Mouse (Mus musculus): Measurements from ENCODE around the gene Stk36. TPM values are rescaled to one million over a fixed set of nuclear protein-coding genes. Genes with fewer than 3 reads are reported as not detected.

Stk36 gene
- 8.3 and 10.9 TPM in 2 replicates for total RNA-seq (2014; rRNA removed)
- 9.4 and 9.6 TPM in 2 replicates for polyA plus RNA-seq (2015; fragmentation: Nextera tagmentation; extraction: Ambion mirVana)

- peak within 1 kb of the TSS; percentile 60 for H3K4me3 ChIP-seq (ENCODE audit: low read length)
- peak; percentile 94 for DNase-seq (ENCODE audit: low spot score)
- no peaks in the 10 kb centered on the region for H3K27me3 ChIP-seq (ENCODE audit: insufficient read depth, low read length)
- H3K4me2 ChIP-seq (ENCODE audit: low read depth, low read length) = peak within 1 kb of the TSS; percentile 93
- H3K9me3 ChIP-seq (ENCODE audit: low read length) = no peaks in the 10 kb centered on the region
- H3K27ac ChIP-seq = peak within 1 kb of the TSS; percentile 77
- ATAC-seq = peak; percentile 92
- peak within 1 kb of the TSS; percentile 70 for H3K9ac ChIP-seq (replicated peaks; ENCODE audit: low read length)
- TF ChIP-seq CTCF (IDR thresholded peaks at IDR 0.05; ENCODE audit: low read depth) = no peak
- WGBS = 10% methylated on average over 25 of the region's 25 CpGs
- H3K36me3 ChIP-seq (ENCODE audit: insufficient read depth, low read length) = peaks cover 8% of the 10 kb centered on the region; the same call in 1 of the 2 replicates
- peaks cover 15% of the 10 kb centered on the region for H3K4me1 ChIP-seq (ENCODE audit: insufficient read depth, low read length)
Observed at GRCm38 (mm10) chr1:74601267-74601962, at the start of gene Stk36, which contains the start of gene Rnf25. Gene Stk36, plus strand, starts transcription at chr1:74601445. Gene Rnf25, minus strand, starts transcription at chr1:74601397.

DNA sequence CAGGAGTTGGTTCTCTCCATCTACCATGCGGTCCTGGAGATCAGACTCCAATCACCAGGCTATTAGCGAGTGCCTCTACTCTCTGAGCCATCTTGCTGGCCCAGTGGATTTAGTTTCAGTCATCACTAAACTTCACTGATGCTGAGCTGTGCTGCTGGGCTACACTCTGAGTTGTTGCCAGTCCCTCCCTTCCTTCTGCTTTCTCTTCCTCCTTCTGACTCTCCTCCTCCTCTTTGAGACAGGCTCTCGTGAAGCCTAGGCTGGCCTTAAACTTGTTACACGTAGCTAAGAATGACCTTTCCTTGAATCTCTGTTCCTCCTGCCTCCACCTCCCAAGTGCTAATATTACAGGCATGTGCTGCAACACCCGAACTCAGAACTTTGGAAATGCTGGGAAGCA is 42.2 kb upstream of the Stk36 start:
- Histone ChIP-seq H3K4me2 (ENCODE audit: low read depth, low read length) (no peak overlapping the region), H3K9ac (replicated peaks; ENCODE audit: low read length) (no peak overlapping the region), H3K9me3 (ENCODE audit: low read length) (no peaks in the 10 kb centered on the region), H3K27ac (no peak overlapping the region), H3K27me3 (ENCODE audit: insufficient read depth, low read length) (no peaks in the 10 kb centered on the region), H3K36me3 (ENCODE audit: insufficient read depth, low read length) (peaks cover under 1% of the 10 kb centered on the region; the same call in 1 of the 2 replicates), H3K4me3 (ENCODE audit: low read length) (no peak overlapping the region), H3K4me1 (ENCODE audit: insufficient read depth, low read length) (no peaks in the 10 kb centered on the region)
- DNase-seq (ENCODE audit: low spot score) = no peak
- ATAC-seq = no peak
- TF ChIP-seq CTCF (IDR thresholded peaks at IDR 0.05; ENCODE audit: low read depth) = no peak
- 90% methylated on average over 5 of the region's 5 CpGs for WGBS

- no peaks in the 10 kb centered on the region for H3K4me1 ChIP-seq (ENCODE audit: insufficient read depth, low read length)
- H3K27ac ChIP-seq = no peak overlapping the region
- no peaks in the 10 kb centered on the region for H3K27me3 ChIP-seq (ENCODE audit: insufficient read depth, low read length)
- DNase-seq (ENCODE audit: low spot score) (no peak), ATAC-seq (no peak)
- H3K4me3 ChIP-seq (ENCODE audit: low read length) = no peak overlapping the region
- peaks cover 59% of the 10 kb centered on the region for H3K36me3 ChIP-seq (ENCODE audit: insufficient read depth, low read length)
- H3K4me2 ChIP-seq (ENCODE audit: low read depth, low read length) = no peak overlapping the region
- 48% methylated on average over 6 of the region's 6 CpGs for WGBS
- TF ChIP-seq CTCF (IDR thresholded peaks at IDR 0.05; ENCODE audit: low read depth) = no peak
- no peak overlapping the region for H3K9ac ChIP-seq (replicated peaks; ENCODE audit: low read length)
- no peaks in the 10 kb centered on the region for H3K9me3 ChIP-seq (ENCODE audit: low read length)
Observed at GRCm38 (mm10) chr1:74565834-74566233, 35.4 kb upstream of the Stk36 start.

DNA sequence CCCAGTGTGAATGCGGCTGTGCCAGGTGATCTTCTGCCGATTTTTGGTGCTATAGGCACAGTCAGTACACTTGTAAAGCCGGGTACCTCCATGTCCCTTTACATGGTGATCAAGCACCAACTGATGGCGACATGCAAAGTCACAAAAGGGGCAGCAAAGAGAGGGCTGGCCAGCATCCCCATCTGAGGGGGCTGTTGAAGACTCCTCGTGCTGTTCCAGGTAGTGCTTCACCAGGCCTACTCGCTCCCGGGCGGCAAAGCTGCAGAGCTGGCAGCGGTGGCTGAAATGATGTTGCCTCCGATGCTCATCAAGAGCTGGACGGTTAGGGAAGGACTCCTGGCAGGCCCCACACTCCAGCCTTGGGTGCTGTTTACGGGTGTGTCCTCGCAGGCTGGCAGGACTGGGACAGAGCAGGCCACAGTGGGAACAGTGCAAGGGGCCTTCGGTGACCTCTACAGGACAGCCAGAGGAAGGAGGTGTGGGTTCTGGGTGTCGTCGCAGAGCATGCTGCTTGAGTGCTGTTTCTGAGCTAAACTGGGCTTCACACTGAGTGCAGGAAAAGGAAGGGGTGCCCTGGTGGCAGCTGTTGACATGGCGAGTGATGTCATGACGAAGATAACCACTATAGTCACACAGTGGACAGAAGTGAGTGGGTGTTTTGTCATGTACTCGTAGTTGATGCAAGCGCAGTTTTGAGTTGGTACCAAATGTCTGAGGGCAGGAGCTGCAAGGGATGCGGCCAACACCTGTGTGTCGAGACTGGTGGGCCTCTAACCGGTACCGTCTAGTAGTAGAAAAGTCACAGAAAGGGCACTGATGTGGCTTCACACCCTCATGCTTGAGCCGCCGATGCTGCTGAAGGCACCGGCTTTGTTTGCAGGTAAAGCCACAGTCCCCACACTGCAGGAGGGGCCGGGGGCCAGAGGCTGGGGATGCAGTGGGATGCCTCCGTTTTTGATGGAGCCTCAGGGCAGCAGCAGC is 31.2 kb upstream of the Stk36 start:
- H3K36me3 ChIP-seq (ENCODE audit: insufficient read depth, low read length) = peaks cover 89% of the 10 kb centered on the region
- H3K4me2 ChIP-seq (ENCODE audit: low read depth, low read length) = no peak overlapping the region
- no peak overlapping the region for H3K4me3 ChIP-seq (ENCODE audit: low read length)
- no peak overlapping the region for H3K9ac ChIP-seq (replicated peaks; ENCODE audit: low read length)
- no peak overlapping the region for H3K27ac ChIP-seq
- no peak for DNase-seq (ENCODE audit: low spot score)
- WGBS = 92% methylated on average over 29 of the region's 29 CpGs
- H3K9me3 ChIP-seq (ENCODE audit: low read length) = no peaks in the 10 kb centered on the region
- no peaks in the 10 kb centered on the region for H3K4me1 ChIP-seq (ENCODE audit: insufficient read depth, low read length)
- TF ChIP-seq CTCF (IDR thresholded peaks at IDR 0.05; ENCODE audit: low read depth) = peak; percentile 31
- no peaks in the 10 kb centered on the region for H3K27me3 ChIP-seq (ENCODE audit: insufficient read depth, low read length)
- no peak for ATAC-seq

GRCm38 (mm10) chr1:74582621-74583020 is 18.6 kb upstream of the Stk36 start:
- 77% methylated on average over 3 of the region's 3 CpGs for WGBS
- no peaks in the 10 kb centered on the region for H3K9me3 ChIP-seq (ENCODE audit: low read length)
- TF ChIP-seq CTCF (IDR thresholded peaks at IDR 0.05; ENCODE audit: low read depth) = no peak
- H3K4me3 ChIP-seq (ENCODE audit: low read length) = no peak overlapping the region
- no peaks in the 10 kb centered on the region for H3K27me3 ChIP-seq (ENCODE audit: insufficient read depth, low read length)
- H3K4me2 ChIP-seq (ENCODE audit: low read depth, low read length) = no peak overlapping the region
- H3K27ac ChIP-seq = no peak overlapping the region
- ATAC-seq = no peak
- H3K9ac ChIP-seq (replicated peaks; ENCODE audit: low read length) = no peak overlapping the region
- no peak for DNase-seq (ENCODE audit: low spot score)
- H3K4me1 ChIP-seq (ENCODE audit: insufficient read depth, low read length) = peaks cover 7% of the 10 kb centered on the region; the same call in 1 of the 2 replicates
- H3K36me3 ChIP-seq (ENCODE audit: insufficient read depth, low read length) = peaks cover 26% of the 10 kb centered on the region; the same call in 1 of the 2 replicates

DNA sequence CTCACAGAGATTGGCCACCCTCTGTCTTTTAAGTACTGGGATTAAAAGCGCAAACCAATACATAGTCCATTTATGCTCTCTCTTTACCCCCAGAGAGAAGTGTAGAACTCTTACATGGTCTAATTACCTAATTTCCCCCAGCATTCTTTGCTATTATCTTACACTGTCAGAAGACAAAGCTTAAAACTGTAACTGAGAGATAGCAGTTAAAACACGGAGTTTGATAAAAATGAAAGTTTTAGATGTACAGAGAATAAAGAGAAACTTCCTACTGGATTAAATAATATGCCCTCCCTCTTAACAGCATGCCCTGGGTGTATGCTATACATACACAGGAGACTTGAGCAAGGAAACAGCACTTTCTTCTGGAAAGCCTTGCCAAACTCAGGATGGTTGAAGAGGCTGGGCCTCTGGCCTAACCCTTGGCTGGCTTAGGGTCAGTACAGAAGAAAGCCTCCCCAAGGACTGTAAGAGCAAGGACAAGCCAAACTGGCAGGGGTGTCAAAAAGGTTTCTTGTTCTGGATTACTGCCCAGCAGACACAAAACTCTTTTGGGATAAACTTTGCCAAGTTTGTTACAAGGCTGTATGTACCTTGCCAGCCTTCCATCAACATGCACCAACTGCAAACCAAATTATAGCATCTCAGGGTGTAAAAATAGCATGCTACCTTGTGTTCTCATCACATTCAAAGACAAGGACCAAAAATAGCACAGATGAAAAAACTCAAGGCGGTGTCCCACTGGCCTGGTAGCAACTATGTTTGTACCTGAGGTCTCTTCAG is 16.4 kb upstream of the Stk36 start:
- H3K27ac ChIP-seq = no peak overlapping the region
- no peaks in the 10 kb centered on the region for H3K27me3 ChIP-seq (ENCODE audit: insufficient read depth, low read length)
- H3K36me3 ChIP-seq (ENCODE audit: insufficient read depth, low read length) = peaks cover 6% of the 10 kb centered on the region; the same call in 1 of the 2 replicates
- peaks cover 10% of the 10 kb centered on the region; the same call in 1 of the 2 replicates for H3K4me1 ChIP-seq (ENCODE audit: insufficient read depth, low read length)
- no peaks in the 10 kb centered on the region for H3K9me3 ChIP-seq (ENCODE audit: low read length)
- DNase-seq (ENCODE audit: low spot score) (no peak), ATAC-seq (no peak)
- H3K4me3 ChIP-seq (ENCODE audit: low read length) = no peak overlapping the region
- 95% methylated on average over 3 of the region's 3 CpGs for WGBS
- H3K4me2 ChIP-seq (ENCODE audit: low read depth, low read length) = no peak overlapping the region
- no peak for TF ChIP-seq CTCF (IDR thresholded peaks at IDR 0.05; ENCODE audit: low read depth)
- no peak overlapping the region for H3K9ac ChIP-seq (replicated peaks; ENCODE audit: low read length)
